In genomic region chr9:70679132-70680091, GRCm38 (mm10) we compare ENCODE assay signal across 8 mouse cellular contexts. TPM values are rescaled to one million over a fixed set of nuclear protein-coding genes. Genes with fewer than 3 reads are reported as not detected.
A peak's percentile ranks its signal among the peaks of the same experiment; 100 is the strongest.
DNase-seq lines count a peak whose midpoint lies in the region; ATAC-seq and TF ChIP-seq lines count a peak whose summit lies in the region.

No protein-coding gene starts in this region.

- H3K9me3 ChIP-seq in embryonic facial prominence, embryonic 10.5 days, result no peaks in the 10 kb centered on the region
- no peaks in the 10 kb centered on the region for H3K9me3 ChIP-seq in liver, embryonic 11.5 days (ENCODE audit: control insufficient read depth, low read length)
- no peaks in the 10 kb centered on the region for H3K9me3 ChIP-seq in midbrain, postnatal 0 days (ENCODE audit: low read length)

- H3K27ac ChIP-seq in embryonic facial prominence, embryonic 10.5 days (replicated peaks), result peak overlapping the region; percentile 96
- peak overlapping the region; percentile 98 for H3K27ac ChIP-seq in liver, embryonic 11.5 days (ENCODE audit: low read depth, low read length)
- peak overlapping the region; percentile 93 for H3K27ac ChIP-seq in midbrain, postnatal 0 days (ENCODE audit: low read depth, low read length)

- no peak for TF ChIP-seq CTCF in midbrain, postnatal 0 days (IDR thresholded peaks at IDR 0.05)

- WGBS in embryonic facial prominence, embryonic 10.5 days, result under 1% methylated on average over 103 of the region's 103 CpGs
- under 1% methylated on average over 100 of the region's 103 CpGs for WGBS in liver, embryonic 11.5 days
- WGBS in midbrain, postnatal 0 days, result 0% methylated on average over 48 of the region's 103 CpGs

- peak overlapping the region; percentile 89 for H3K4me2 ChIP-seq in liver, embryonic 11.5 days
- peak overlapping the region; percentile 91 for H3K4me2 ChIP-seq in midbrain, postnatal 0 days (ENCODE audit: low read depth, low read length, poor library complexity, severe bottlenecking)

- peak overlapping the region; percentile 99 for H3K9ac ChIP-seq in liver, embryonic 11.5 days (ENCODE audit: low read depth, low read length)
- peak overlapping the region; percentile 75 for H3K9ac ChIP-seq in midbrain, postnatal 0 days (replicated peaks; ENCODE audit: low read length, poor library complexity, severe bottlenecking)

- peak; percentile 6; the same call in 1 of the 2 replicates for ATAC-seq in granulocyte monocyte progenitor cell, adult 5-6 weeks (replicated peaks; ENCODE audit: poor library complexity, severe bottlenecking)
- ATAC-seq in liver, embryonic 11.5 days (replicated peaks; ENCODE audit: low FRiP score), result peak; percentile 33
- peak; percentile 85; the same call in 1 of the 2 replicates for ATAC-seq in midbrain, postnatal 0 days (ENCODE audit: low FRiP score)

- H3K27me3 ChIP-seq in embryonic facial prominence, embryonic 10.5 days (replicated peaks; ENCODE audit: low read depth, poor library complexity, severe bottlenecking), result no peaks in the 10 kb centered on the region
- H3K27me3 ChIP-seq in liver, embryonic 11.5 days (replicated peaks; ENCODE audit: control insufficient read depth, insufficient read depth, low read length), result no peaks in the 10 kb centered on the region
- H3K27me3 ChIP-seq in midbrain, postnatal 0 days (ENCODE audit: insufficient read depth, low read length), result no peaks in the 10 kb centered on the region
- no peaks in the 10 kb centered on the region for H3K27me3 ChIP-seq in splenic B cell, adult 2 months (ENCODE audit: control insufficient read depth, insufficient read depth, low read length, poor library complexity, severe bottlenecking)

- peaks cover 23% of the 10 kb centered on the region for H3K4me1 ChIP-seq in embryonic facial prominence, embryonic 10.5 days
- peaks cover 22% of the 10 kb centered on the region for H3K4me1 ChIP-seq in liver, embryonic 11.5 days (replicated peaks; ENCODE audit: control insufficient read depth, insufficient read depth, low read length)
- no peaks in the 10 kb centered on the region for H3K4me1 ChIP-seq in midbrain, postnatal 0 days (ENCODE audit: insufficient read depth, low read length)

- H3K36me3 ChIP-seq in embryonic facial prominence, embryonic 10.5 days (replicated peaks), result no peaks in the 10 kb centered on the region
- no peaks in the 10 kb centered on the region for H3K36me3 ChIP-seq in liver, embryonic 11.5 days (ENCODE audit: control insufficient read depth, insufficient read depth, low read length)
- no peaks in the 10 kb centered on the region for H3K36me3 ChIP-seq in midbrain, postnatal 0 days (ENCODE audit: insufficient read depth, low read length)
- no peaks in the 10 kb centered on the region for H3K36me3 ChIP-seq in splenic B cell, adult 2 months (ENCODE audit: control insufficient read depth, insufficient read depth, low read length, poor library complexity, severe bottlenecking)

- DNase-seq in 416B (ENCODE audit: low read depth) (peak; percentile 67), adipocyte (ENCODE audit: low spot score) (peak; percentile 44)
- DNase-seq in embryonic facial prominence, embryonic 10.5 days (ENCODE audit: low spot score), result peak; percentile 77
- peak; percentile 71 for DNase-seq in kidney, adult 18-20 months
- DNase-seq in liver, embryonic 11.5 days (ENCODE audit: low spot score), result peak; percentile 72
- DNase-seq in midbrain, postnatal 0 days (ENCODE audit: low spot score), result peak; percentile 15
- peak; percentile 50 for DNase-seq in splenic B cell, adult 2 months (ENCODE audit: low read depth, low spot score)

- peak overlapping the region; percentile 97 for H3K4me3 ChIP-seq in embryonic facial prominence, embryonic 10.5 days
- peak overlapping the region; percentile 100 for H3K4me3 ChIP-seq in liver, embryonic 11.5 days (ENCODE audit: low read depth, low read length)
- peak overlapping the region; percentile 61 for H3K4me3 ChIP-seq in midbrain, postnatal 0 days (ENCODE audit: low read depth, low read length)

RNA-seq across cellular contexts. Expression of gene Adam10, which starts 0.6 kb away (rescaled TPM):
- 62.3 TPM in 2 replicates for polyA plus RNA-seq in embryonic facial prominence, embryonic 10.5 days (2016; fragmentation: Nextera tagmentation; extraction: Ambion mirVana)
- total RNA-seq in granulocyte monocyte progenitor cell, adult 5-6 weeks (2014; fragmentation: Nextera tagmentation), result 61.0 and 70.7 TPM in 2 replicates
- 46.5 and 47.8 TPM in 2 replicates for total RNA-seq in granulocyte monocyte progenitor cell, adult 5-6 weeks (2017)
- 74.2 and 82.2 TPM in 2 replicates for polyA plus RNA-seq in liver, embryonic 11.5 days (2014; fragmentation: Nextera tagmentation; extraction: Ambion mirVana)
- 17.2 and 27.5 TPM in 2 replicates for total RNA-seq in midbrain, postnatal 0 days (2014; rRNA removed)
- polyA plus RNA-seq in midbrain, postnatal 0 days (2015; fragmentation: Nextera tagmentation; extraction: Ambion mirVana), result 37.3 and 39.6 TPM in 2 replicates

RNA-seq across cellular contexts. Expression of gene Mindy2, which starts 22.4 kb away (rescaled TPM):
- polyA plus RNA-seq in embryonic facial prominence, embryonic 10.5 days (2016; fragmentation: Nextera tagmentation; extraction: Ambion mirVana), result 3.3 and 4.0 TPM in 2 replicates
- total RNA-seq in granulocyte monocyte progenitor cell, adult 5-6 weeks (2014; fragmentation: Nextera tagmentation), result 11.8 and 12.5 TPM in 2 replicates
- 9.0 and 10.1 TPM in 2 replicates for total RNA-seq in granulocyte monocyte progenitor cell, adult 5-6 weeks (2017)
- polyA plus RNA-seq in liver, embryonic 11.5 days (2014; fragmentation: Nextera tagmentation; extraction: Ambion mirVana), result 11.4 and 13.4 TPM in 2 replicates
- total RNA-seq in midbrain, postnatal 0 days (2014; rRNA removed), result 44.1 and 51.6 TPM in 2 replicates
- polyA plus RNA-seq in midbrain, postnatal 0 days (2015; fragmentation: Nextera tagmentation; extraction: Ambion mirVana), result 17.5 and 19.9 TPM in 2 replicates

RNA-seq across cellular contexts. Expression of gene Gm10642, which starts 23.4 kb away (rescaled TPM):
- polyA plus RNA-seq in embryonic facial prominence, embryonic 10.5 days (2016; fragmentation: Nextera tagmentation; extraction: Ambion mirVana), result 0.13 and 0.17 TPM in 2 replicates
- total RNA-seq in granulocyte monocyte progenitor cell, adult 5-6 weeks (2014; fragmentation: Nextera tagmentation), result not detected in 2 replicates
- 0.26 TPM in 1 of 2 replicates, not detected in the other for total RNA-seq in granulocyte monocyte progenitor cell, adult 5-6 weeks (2017)
- 0.48 and 0.65 TPM in 2 replicates for polyA plus RNA-seq in liver, embryonic 11.5 days (2014; fragmentation: Nextera tagmentation; extraction: Ambion mirVana)
- total RNA-seq in midbrain, postnatal 0 days (2014; rRNA removed), result 0.47 and 1.4 TPM in 2 replicates
- 1.3 and 1.4 TPM in 2 replicates for polyA plus RNA-seq in midbrain, postnatal 0 days (2015; fragmentation: Nextera tagmentation; extraction: Ambion mirVana)

Comparison
In these comparisons a context has a peak if more than half of its experiments do, and no peak if none do; other contexts are left out.
1. Peak in every context shown above with its lines: DNase-seq, ATAC-seq, H3K4me3 ChIP-seq and H3K27ac ChIP-seq.
2. DNase-seq: peak in every context shown above with its lines; median percentile 77 in embryonic facial prominence, embryonic 10.5 days; 72 in liver, embryonic 11.5 days; 71 in kidney, adult 18-20 months; 67 in 416B; 50 in splenic B cell, adult 2 months; 44 in adipocyte; 15 in midbrain, postnatal 0 days.
3. ATAC-seq: peak in every context shown above with its lines; median percentile 85 in midbrain, postnatal 0 days; 33 in liver, embryonic 11.5 days; 6 in granulocyte monocyte progenitor cell, adult 5-6 weeks.